Mouse (Mus musculus): ENCODE results near the gene Ahdc1. TPM values are rescaled to one million over a fixed set of nuclear protein-coding genes. Genes with fewer than 3 reads are reported as not detected.

Gene Ahdc1
- polyA plus RNA-seq, 1 experiment from 2014 or later: 11.6 TPM

DNA sequence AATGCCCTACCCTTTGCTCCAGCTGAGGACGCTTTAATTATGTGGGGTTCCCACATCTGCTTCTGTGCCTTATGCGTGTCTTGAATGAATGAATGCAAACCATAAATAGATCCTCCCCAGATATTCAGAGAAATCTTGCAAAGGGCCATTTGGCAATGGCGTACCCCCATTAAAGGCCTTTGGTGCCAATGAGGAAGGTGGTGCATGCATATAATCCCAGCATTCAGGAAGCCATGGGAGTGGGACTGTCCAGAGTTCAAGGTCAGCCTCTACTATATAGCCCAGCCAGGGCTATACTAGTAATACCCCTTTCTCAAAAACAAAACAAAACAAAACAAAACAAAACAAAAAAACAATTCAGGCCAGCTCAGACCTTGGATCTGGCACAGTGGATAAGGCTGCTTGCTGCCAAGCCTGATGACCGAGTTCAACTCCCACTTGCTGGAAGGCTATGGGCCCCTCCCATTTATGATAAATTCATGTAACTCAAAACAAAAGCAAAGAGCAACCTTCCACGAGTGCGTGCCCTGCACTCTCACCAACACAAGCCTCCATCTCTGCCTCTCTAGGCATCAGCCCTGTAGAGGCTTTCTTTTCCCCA, 107.8 kb downstream of the Ahdc1 start:
- H3K9ac ChIP-seq: no peak overlapping the region
- no peaks in the 10 kb centered on the region for H3K9me3 ChIP-seq (replicated peaks)
- no peak overlapping the region; the same call in 1 of the 2 replicates for H3K27ac ChIP-seq (ENCODE audit: poor library complexity, severe bottlenecking)
- H3K27me3 ChIP-seq (replicated peaks): no peaks in the 10 kb centered on the region
- H3K4me1 ChIP-seq (replicated peaks): peaks cover 36% of the 10 kb centered on the region
- no peak overlapping the region for H3K4me2 ChIP-seq
- WGBS: 78% methylated on average over 6 of the region's 6 CpGs
- no peak overlapping the region for H3K4me3 ChIP-seq
- no peaks in the 10 kb centered on the region for H3K36me3 ChIP-seq
- no peak for ATAC-seq (ENCODE audit: insufficient number of reproducible peaks, low FRiP score)

GRCm38 (mm10) chr4:133119579-133119978, 108.5 kb downstream of the Ahdc1 start:
- ATAC-seq (ENCODE audit: insufficient number of reproducible peaks, low FRiP score): no peak
- H3K36me3 ChIP-seq: no peaks in the 10 kb centered on the region
- no peak overlapping the region for H3K27ac ChIP-seq (ENCODE audit: poor library complexity, severe bottlenecking)
- H3K27me3 ChIP-seq (replicated peaks): no peaks in the 10 kb centered on the region
- peaks cover 4% of the 10 kb centered on the region for H3K9me3 ChIP-seq (replicated peaks)
- H3K4me3 ChIP-seq: no peak overlapping the region
- H3K9ac ChIP-seq: no peak overlapping the region
- H3K4me1 ChIP-seq (replicated peaks): peaks cover 36% of the 10 kb centered on the region
- WGBS: 84% methylated on average over 6 of the region's 6 CpGs
- no peak overlapping the region for H3K4me2 ChIP-seq

GRCm38 (mm10) chr4:133120833-133121321, 109.8 kb downstream of the Ahdc1 start:
- Histone ChIP-seq H3K4me2 (peak overlapping the region; percentile 18), H3K9me3 (replicated peaks) (peaks cover 4% of the 10 kb centered on the region), H3K4me1 (replicated peaks) (peaks cover 36% of the 10 kb centered on the region), H3K9ac (no peak overlapping the region), H3K36me3 (no peaks in the 10 kb centered on the region), H3K27ac (ENCODE audit: poor library complexity, severe bottlenecking) (0 out of 2 replicates have a peak overlapping the region, but pooled peaks have one; percentile 15), H3K27me3 (replicated peaks) (no peaks in the 10 kb centered on the region), H3K4me3 (no peak overlapping the region)
- no peak for ATAC-seq (ENCODE audit: insufficient number of reproducible peaks, low FRiP score)
- WGBS: 12% methylated on average over 11 of the region's 11 CpGs

- no peak for ATAC-seq (ENCODE audit: insufficient number of reproducible peaks, low FRiP score)
- H3K4me2 ChIP-seq: no peak overlapping the region
- peaks cover 34% of the 10 kb centered on the region for H3K4me1 ChIP-seq (replicated peaks)
- H3K27me3 ChIP-seq (replicated peaks): no peaks in the 10 kb centered on the region
- H3K9ac ChIP-seq: peak overlapping the region; percentile 39; the same call in 1 of the 2 replicates
- peaks cover 4% of the 10 kb centered on the region for H3K9me3 ChIP-seq (replicated peaks)
- H3K36me3 ChIP-seq: no peaks in the 10 kb centered on the region
- 56% methylated on average over 1 of the region's 1 CpGs for WGBS
- no peak overlapping the region for H3K4me3 ChIP-seq
- H3K27ac ChIP-seq (ENCODE audit: poor library complexity, severe bottlenecking): no peak overlapping the region
Measured at GRCm38 (mm10) chr4:133121416-133121815, 110.4 kb downstream of the Ahdc1 start.

- no peak overlapping the region for H3K4me2 ChIP-seq
- H3K27me3 ChIP-seq (replicated peaks): no peaks in the 10 kb centered on the region
- H3K4me1 ChIP-seq (replicated peaks): peaks cover 30% of the 10 kb centered on the region
- H3K36me3 ChIP-seq: no peaks in the 10 kb centered on the region
- H3K9me3 ChIP-seq (replicated peaks): peaks cover 4% of the 10 kb centered on the region
- WGBS: 24% methylated on average over 5 of the region's 5 CpGs
- no peak for ATAC-seq (ENCODE audit: insufficient number of reproducible peaks, low FRiP score)
- no peak overlapping the region for H3K9ac ChIP-seq
- H3K27ac ChIP-seq (ENCODE audit: poor library complexity, severe bottlenecking): no peak overlapping the region
- no peak overlapping the region for H3K4me3 ChIP-seq
Measured at GRCm38 (mm10) chr4:133121974-133122637, 111.0 kb downstream of the Ahdc1 start.

DNA sequence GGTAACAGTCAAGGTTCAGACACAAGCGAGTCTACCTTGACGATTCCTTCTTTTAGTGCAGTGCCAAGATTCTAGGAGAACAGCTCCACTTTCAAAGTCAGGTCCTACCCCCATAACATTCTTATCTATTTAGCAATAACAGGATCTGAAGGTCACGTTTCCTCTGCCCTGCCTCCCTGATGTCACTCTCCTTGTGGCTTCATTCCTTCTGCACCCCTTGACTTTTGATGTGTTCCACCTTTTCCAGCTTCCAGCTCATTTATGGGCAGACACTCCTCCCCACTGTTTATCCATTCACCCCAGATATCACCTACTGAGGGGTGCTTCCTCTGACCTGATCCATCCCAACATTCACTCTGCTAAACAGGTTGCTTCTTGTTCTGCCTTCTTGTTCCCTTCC, 116.0 kb downstream of the Ahdc1 start:
- no peaks in the 10 kb centered on the region for H3K36me3 ChIP-seq
- 52% methylated on average over 3 of the region's 3 CpGs for WGBS
- H3K9me3 ChIP-seq (replicated peaks): peaks cover 4% of the 10 kb centered on the region
- ATAC-seq (ENCODE audit: insufficient number of reproducible peaks, low FRiP score): no peak
- H3K4me2 ChIP-seq: no peak overlapping the region
- H3K27ac ChIP-seq (ENCODE audit: poor library complexity, severe bottlenecking): no peak overlapping the region
- no peak overlapping the region for H3K9ac ChIP-seq
- no peaks in the 10 kb centered on the region for H3K27me3 ChIP-seq (replicated peaks)
- H3K4me3 ChIP-seq: no peak overlapping the region
- peaks cover 21% of the 10 kb centered on the region for H3K4me1 ChIP-seq (replicated peaks)

Other genes starting within 250 kb of the Ahdc1 start
- gene Rpa2, start 242.9 kb upstream of the Ahdc1 start, polyA plus RNA-seq (2016; fragmentation: Nextera tagmentation; extraction: Ambion mirVana): 85.0 and 87.4 TPM in 2 replicates
- gene Themis2, start 214.9 kb upstream of the Ahdc1 start, polyA plus RNA-seq (2016; fragmentation: Nextera tagmentation; extraction: Ambion mirVana): 0.50 TPM in 2 replicates
- 28.6 and 30.0 TPM in 2 replicates for gene Ppp1r8, start 168.1 kb upstream of the Ahdc1 start, polyA plus RNA-seq (2016; fragmentation: Nextera tagmentation; extraction: Ambion mirVana)
- 60.1 and 60.9 TPM in 2 replicates for gene Stx12, start 126.8 kb upstream of the Ahdc1 start, polyA plus RNA-seq (2016; fragmentation: Nextera tagmentation; extraction: Ambion mirVana)
- 25.9 and 29.0 TPM in 2 replicates for gene Fam76a, start 88.7 kb upstream of the Ahdc1 start, polyA plus RNA-seq (2016; fragmentation: Nextera tagmentation; extraction: Ambion mirVana)
- 0.19 and 0.23 TPM in 2 replicates for gene Fgr, start 37.2 kb upstream of the Ahdc1 start, polyA plus RNA-seq (2016; fragmentation: Nextera tagmentation; extraction: Ambion mirVana)
- gene Wasf2, start 119.2 kb downstream of the Ahdc1 start, polyA plus RNA-seq (2016; fragmentation: Nextera tagmentation; extraction: Ambion mirVana): 68.5 and 70.1 TPM in 2 replicates
- 0.34 TPM in 1 of 2 replicates, not detected in the other for gene Cd164l2, start 200.9 kb downstream of the Ahdc1 start, polyA plus RNA-seq (2016; fragmentation: Nextera tagmentation; extraction: Ambion mirVana)
- gene Gpr3, start 201.3 kb downstream of the Ahdc1 start, polyA plus RNA-seq (2016; fragmentation: Nextera tagmentation; extraction: Ambion mirVana): 0.27 and 0.37 TPM in 2 replicates
- gene Map3k6, start 229.6 kb downstream of the Ahdc1 start, polyA plus RNA-seq (2016; fragmentation: Nextera tagmentation; extraction: Ambion mirVana): 2.3 and 3.2 TPM in 2 replicates

Measured in heart, embryonic 12.5 days (tissue).